Mouse (Mus musculus) G1E (cell line): ENCODE measurements around the gene Hnrnpul1.

Experiments
- CTCF ChIP-seq: IDR thresholded peaks from 2 replicates; pipeline ENCODE4 v1.5.1; 2012; ENCODE audit warnings: low read depth, low read length, inconsistent platforms, mixed read lengths
- GATA1 ChIP-seq: IDR thresholded peaks from 2 replicates; pipeline ENCODE4 v1.6.1; 2012; ENCODE audit warnings: borderline replicate concordance, low read length, inconsistent platforms, mixed read lengths
- TAL1 ChIP-seq: conservative IDR thresholded peaks from 2 replicates; pipeline ENCODE4 v1.6.1; 2012; ENCODE audit warnings: low read depth, low read length, inconsistent platforms, mixed read lengths

DNA sequence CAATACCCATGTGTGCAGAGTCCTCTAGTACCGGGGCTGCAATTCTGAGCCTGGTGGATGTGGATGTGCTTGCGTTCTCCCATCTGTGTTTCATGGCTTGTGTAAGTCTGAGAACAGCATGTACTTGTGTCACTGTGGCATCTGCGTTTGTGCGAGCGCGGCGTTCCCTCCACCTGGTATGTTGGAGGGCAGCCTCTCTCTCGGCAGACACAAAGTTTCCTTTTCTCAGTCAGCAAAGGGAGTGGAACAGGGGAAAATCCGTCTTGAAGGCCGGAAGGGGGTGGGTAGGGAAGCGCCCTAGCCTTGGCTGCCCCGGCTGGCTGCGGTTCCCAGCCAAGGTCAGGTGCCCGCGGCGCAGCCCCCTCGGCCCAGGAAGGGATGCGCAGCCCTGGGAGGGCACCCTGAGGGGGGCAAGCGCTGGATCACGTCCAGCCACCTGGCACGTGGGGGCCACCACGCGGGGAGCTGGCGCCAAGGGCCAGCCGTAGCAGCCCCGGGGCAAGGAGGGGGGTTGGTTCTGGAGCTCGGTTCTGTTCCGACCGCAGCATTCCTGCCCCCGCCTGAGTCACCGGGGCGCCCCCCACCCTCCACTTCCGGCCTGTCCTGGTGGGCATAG, 26.9 kb upstream of the Hnrnpul1 start:
- TF ChIP-seq CTCF, result no peak
- no peak for TF ChIP-seq TAL1
- no peak for TF ChIP-seq GATA1
